Mouse (Mus musculus) limb, embryonic 14.5 days (tissue): ENCODE results near the gene Zfp444. TPM values are rescaled to one million over a fixed set of nuclear protein-coding genes. Genes with fewer than 3 reads are reported as not detected.
"Not testable (repeated sequence)": the region's sequence is repeated elsewhere in the genome, so short reads cannot be mapped to it uniquely, and the experiment has no call there.

ENCODE experiments used
- ATAC-seq: fragments of 200-750 bp; cut with Nextera tagmentation; 2 replicates; pipeline ENCODE4 v1.8.0; 2017; ENCODE audit warnings: low read depth, moderate number of reproducible peaks, moderate TSS enrichment; ENCODE audit not compliant: low FRiP score
- DNase-seq: peaks from one replicate; pipeline ENCODE4 v3.0.0-alpha.2; 2015; ENCODE audit warnings: low spot score
- H3K27ac ChIP-seq: fragments of 300-500 bp; sonication (generic); replicated peaks from 2 replicates; pipeline ENCODE4 v1.5.1; 2014; ENCODE audit warnings: low read depth, mild to moderate bottlenecking, low read length, moderate library complexity, mixed read lengths
- H3K27me3 ChIP-seq: fragments of 300-500 bp; sonication (generic); 2 replicates; pipeline ENCODE4 v1.6.1; 2014; ENCODE audit warnings: low read length, mixed read lengths; ENCODE audit not compliant: control insufficient read depth, insufficient read depth
- H3K36me3 ChIP-seq: fragments of 300-500 bp; sonication (generic); 2 replicates; pipeline ENCODE4 v1.6.1; 2014; ENCODE audit warnings: mild to moderate bottlenecking, low read length, moderate library complexity, mixed read lengths; ENCODE audit not compliant: control insufficient read depth, insufficient read depth
- H3K4me1 ChIP-seq: fragments of 300-500 bp; sonication (generic); 2 replicates; pipeline ENCODE4 v1.6.1; 2014; ENCODE audit warnings: antibody characterized with exemption, low read length, mixed read lengths; ENCODE audit not compliant: control insufficient read depth, insufficient read depth
- H3K4me2 ChIP-seq: fragments of 300-500 bp; sonication (generic); replicated peaks from 2 replicates; pipeline ENCODE4 v1.6.1; 2014; ENCODE audit warnings: low read depth, mild to moderate bottlenecking, low read length, moderate library complexity; ENCODE audit not compliant: severe bottlenecking
- H3K4me3 ChIP-seq: fragments of 300-500 bp; sonication (generic); replicated peaks from 2 replicates; pipeline ENCODE4 v1.5.1; 2014; ENCODE audit warnings: low read length
- H3K9ac ChIP-seq: fragments of 300-500 bp; sonication (generic); 2 replicates; pipeline ENCODE4 v1.6.1; 2014; ENCODE audit warnings: mild to moderate bottlenecking, low read depth, low read length, moderate library complexity; ENCODE audit not compliant: severe bottlenecking
- H3K9me3 ChIP-seq: fragments of 300-500 bp; sonication (generic); 2 replicates; pipeline ENCODE4 v1.6.1; 2016; ENCODE audit warnings: low read length; ENCODE audit not compliant: control insufficient read depth
- POLR2A ChIP-seq: fragments of 200-500 bp; IDR thresholded peaks from 2 replicates; pipeline ENCODE4 v1.8.0; 2012; ENCODE audit warnings: inconsistent platforms, mild to moderate bottlenecking, moderate library complexity, borderline replicate concordance; ENCODE audit not compliant: insufficient read depth, insufficient read length; ENCODE audit errors: extremely low read depth
- WGBS: fragments of 180-500 bp; shearing (Covaris S2); extraction: QIAGEN DNeasy Blood & Tissue Kit; methylation state at CpG from one replicate; pipeline ENCODE4 v1.1.7; 2014; 5-methylcytosine and 5-hydroxymethylcytosine counted together
- polyA plus RNA-seq, 2 experiments: library from polyadenylated mRNA; depleted of rRNA in 1 of 2; stranded (reverse) in 1 of 2; unstranded in 1 of 2; fragments of >200 nt; fragmentation: Nextera tagmentation in 1 of 2; extraction: Ambion mirVana in 1 of 2; gene quantifications; 2 replicates each; pipeline versions ENCODE4 v1.2.1 to v1.2.3; 2012 to 2014

Zfp444 gene
- polyA plus RNA-seq, 2 experiments = 50.6 to 54.2 TPM

DNA sequence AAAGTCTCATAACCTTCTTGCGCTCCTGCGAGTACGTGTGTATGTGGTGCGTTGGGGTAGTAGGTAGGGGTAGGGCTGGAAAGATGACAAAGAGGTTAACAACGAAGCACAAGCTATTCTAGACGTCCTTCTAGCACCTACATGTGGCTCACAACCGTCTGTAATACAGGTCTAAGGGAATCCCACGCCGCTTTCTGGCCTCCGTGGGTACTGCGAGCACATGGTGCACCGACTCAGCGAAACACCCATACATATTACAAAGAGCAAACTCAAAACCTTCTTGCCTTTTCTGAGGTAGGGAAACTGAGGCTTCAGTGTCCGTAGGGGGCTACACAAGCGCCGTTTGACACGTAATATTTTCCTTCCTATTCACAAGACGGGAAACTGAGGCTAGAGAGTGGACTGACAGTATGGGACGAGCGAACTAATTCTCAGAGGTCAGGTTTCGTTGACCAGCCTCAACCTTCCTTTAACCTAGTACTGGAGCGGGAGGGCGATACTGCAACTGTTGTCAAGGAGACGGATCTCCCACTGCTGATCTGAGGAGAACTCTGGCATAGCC lies 501 bp upstream of the Zfp444 start:
- Histone ChIP-seq H3K9me3 (no peaks in the 10 kb centered on the region), H3K9ac (peak overlapping the region; percentile 47), H3K4me2 (peak overlapping the region; percentile 79), H3K4me3 (peak overlapping the region; percentile 71), H3K27me3 (no peaks in the 10 kb centered on the region), H3K27ac (peak overlapping the region; percentile 74), H3K36me3 (peaks cover 11% of the 10 kb centered on the region), H3K4me1 (peaks cover 6% of the 10 kb centered on the region; the same call in 1 of the 2 replicates)
- WGBS = under 1% methylated on average over 24 of the region's 24 CpGs
- peak; percentile 73 for DNase-seq
- ATAC-seq = peak; percentile 47
- no peak for TF ChIP-seq POLR2A

DNA sequence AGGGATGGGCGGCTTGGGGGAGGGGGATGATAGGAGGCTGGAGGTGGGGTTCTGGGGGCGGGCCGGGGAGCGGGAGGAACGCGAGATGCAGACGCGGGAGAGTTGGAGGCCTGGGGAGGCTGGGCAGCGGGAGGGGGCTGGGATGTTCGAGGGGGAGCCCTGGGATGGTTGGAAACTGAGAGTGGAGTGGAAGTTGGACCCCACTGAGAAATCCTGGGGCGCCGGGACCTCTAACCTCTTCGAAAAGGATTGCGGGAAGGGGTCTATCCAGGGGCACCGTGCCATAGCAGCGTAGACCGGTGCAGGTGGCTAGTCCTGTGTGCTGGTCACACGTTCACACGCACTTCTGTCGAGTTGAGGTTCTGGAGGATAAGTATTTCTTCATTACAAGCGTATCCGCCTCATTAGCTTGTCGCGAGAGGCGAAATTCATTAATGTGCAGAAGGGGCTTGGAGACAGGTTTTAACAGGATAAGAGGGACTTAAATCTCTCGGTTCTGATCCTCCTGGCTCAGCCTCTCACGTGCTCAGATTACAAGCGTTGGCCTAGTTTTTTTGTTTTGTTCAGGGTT lies 733 bp downstream of the Zfp444 start:
- ATAC-seq = peak; percentile 25

DNA sequence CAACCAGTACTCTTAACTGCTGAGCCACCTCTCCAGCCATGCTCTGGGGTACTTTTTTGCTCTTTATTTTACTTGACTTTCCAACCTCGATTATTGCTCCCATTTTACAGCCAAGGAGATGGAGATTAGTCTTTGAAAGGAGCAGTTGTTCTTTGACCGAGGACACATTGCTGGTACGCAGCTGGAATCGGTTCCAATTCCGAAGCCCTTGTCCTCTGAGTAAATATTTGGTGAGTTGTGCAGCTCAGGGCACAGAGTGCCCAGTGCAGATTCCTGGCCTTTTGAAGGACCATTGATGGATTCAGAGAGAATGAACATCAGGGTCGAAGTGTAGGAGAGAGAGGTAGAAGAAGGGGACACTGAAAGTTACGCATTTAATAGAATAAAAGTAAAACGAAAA lies 1.8 kb downstream of the Zfp444 start:
- Histone ChIP-seq H3K36me3 (peaks cover 12% of the 10 kb centered on the region), H3K27me3 (no peaks in the 10 kb centered on the region), H3K4me1 (peaks cover 6% of the 10 kb centered on the region; the same call in 1 of the 2 replicates), H3K27ac (no peak overlapping the region), H3K9me3 (no peaks in the 10 kb centered on the region), H3K4me2 (no peak overlapping the region), H3K4me3 (no peak overlapping the region), H3K9ac (no peak overlapping the region)
- no peak for TF ChIP-seq POLR2A
- WGBS = 88% methylated on average over 8 of the region's 8 CpGs
- ATAC-seq = no peak
- DNase-seq = no peak

More for the DNA sequence above, 733 bp downstream of the Zfp444 start:
- Histone ChIP-seq H3K27me3 (no peaks in the 10 kb centered on the region), H3K27ac (peak overlapping the region; percentile 43; the same call in 1 of the 2 replicates), H3K4me3 (peak overlapping the region; percentile 71), H3K9me3 (no peaks in the 10 kb centered on the region), H3K4me1 (peaks cover 6% of the 10 kb centered on the region; the same call in 1 of the 2 replicates), H3K36me3 (peaks cover 11% of the 10 kb centered on the region), H3K4me2 (peak overlapping the region; percentile 72), H3K9ac (peak overlapping the region; percentile 75)
- DNase-seq = no peak
- TF ChIP-seq POLR2A = no peak
- under 1% methylated on average over 27 of the region's 28 CpGs for whole genome bisulfite sequencing

DNA sequence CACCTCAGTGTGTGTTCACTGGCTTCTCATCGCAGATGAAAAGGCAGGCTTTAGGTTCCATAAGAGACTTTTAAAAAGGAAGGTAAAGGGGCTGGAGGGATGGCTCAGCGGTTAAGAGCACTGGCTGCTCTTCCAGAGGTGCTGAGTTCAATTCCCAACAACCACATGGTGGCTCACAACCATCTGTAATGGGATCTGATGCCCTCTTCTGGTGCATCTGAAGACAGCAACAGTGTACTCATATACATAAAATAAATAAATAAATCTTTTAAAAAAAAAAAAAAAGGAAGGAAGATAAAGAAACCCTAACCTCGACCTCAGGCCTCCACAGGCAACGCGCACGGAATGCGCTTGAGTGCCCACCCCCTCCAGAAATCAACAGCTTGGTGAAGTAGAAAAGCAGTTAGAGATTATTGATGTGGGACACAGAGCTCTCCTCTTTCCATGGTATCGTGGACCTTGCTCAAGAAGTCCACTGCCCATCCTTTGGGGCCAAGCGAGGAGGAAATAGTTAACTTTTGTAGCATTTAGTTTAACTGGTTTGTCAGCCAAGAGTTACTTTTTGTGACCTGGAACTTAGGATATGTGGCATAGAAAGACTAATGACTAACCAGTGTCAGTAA lies 2.5 kb downstream of the Zfp444 start:
- WGBS = 90% methylated on average over 9 of the region's 9 CpGs
- H3K9ac ChIP-seq, H3K27me3 ChIP-seq, H3K9me3 ChIP-seq, DNase-seq, H3K4me3 ChIP-seq, H3K27ac ChIP-seq, ATAC-seq, H3K4me2 ChIP-seq, H3K4me1 ChIP-seq: not testable (repeated sequence)
- H3K36me3 ChIP-seq = peaks cover 14% of the 10 kb centered on the region

DNA sequence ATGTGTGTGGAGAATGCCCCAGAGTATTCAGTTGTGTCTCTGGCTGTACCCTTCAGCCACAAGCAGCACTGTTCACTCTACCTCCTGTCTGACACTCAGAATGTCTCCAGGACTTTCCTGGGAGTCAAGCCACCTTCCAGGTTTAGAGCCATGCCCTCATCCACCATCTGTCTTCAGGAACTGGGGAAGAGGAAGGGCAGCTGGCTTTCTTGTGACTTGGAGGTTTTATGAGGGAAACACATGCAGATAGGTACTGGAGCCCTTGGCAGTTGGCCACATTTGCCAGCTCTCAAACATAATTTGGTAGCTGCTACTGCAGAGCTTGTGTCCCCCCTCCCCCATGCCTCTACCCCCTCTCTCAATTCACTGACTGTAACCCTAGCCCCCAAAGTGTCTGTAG lies 7.0 kb downstream of the Zfp444 start:
- Histone ChIP-seq H3K9ac (no peak overlapping the region), H3K4me1 (no peaks in the 10 kb centered on the region), H3K27ac (no peak overlapping the region), H3K36me3 (peaks cover 28% of the 10 kb centered on the region), H3K9me3 (no peaks in the 10 kb centered on the region), H3K27me3 (no peaks in the 10 kb centered on the region), H3K4me2 (no peak overlapping the region), H3K4me3 (no peak overlapping the region)
- no peak for TF ChIP-seq POLR2A
- DNase-seq (no peak), ATAC-seq (no peak)
